Mouse (Mus musculus): ENCODE results near the gene Card9. TPM values are rescaled to one million over a fixed set of nuclear protein-coding genes. Genes with fewer than 3 reads are reported as not detected.

Gene Card9
- total RNA-seq, 2 experiments from 2014 or later: 1.3 to 1.9 TPM

DNA sequence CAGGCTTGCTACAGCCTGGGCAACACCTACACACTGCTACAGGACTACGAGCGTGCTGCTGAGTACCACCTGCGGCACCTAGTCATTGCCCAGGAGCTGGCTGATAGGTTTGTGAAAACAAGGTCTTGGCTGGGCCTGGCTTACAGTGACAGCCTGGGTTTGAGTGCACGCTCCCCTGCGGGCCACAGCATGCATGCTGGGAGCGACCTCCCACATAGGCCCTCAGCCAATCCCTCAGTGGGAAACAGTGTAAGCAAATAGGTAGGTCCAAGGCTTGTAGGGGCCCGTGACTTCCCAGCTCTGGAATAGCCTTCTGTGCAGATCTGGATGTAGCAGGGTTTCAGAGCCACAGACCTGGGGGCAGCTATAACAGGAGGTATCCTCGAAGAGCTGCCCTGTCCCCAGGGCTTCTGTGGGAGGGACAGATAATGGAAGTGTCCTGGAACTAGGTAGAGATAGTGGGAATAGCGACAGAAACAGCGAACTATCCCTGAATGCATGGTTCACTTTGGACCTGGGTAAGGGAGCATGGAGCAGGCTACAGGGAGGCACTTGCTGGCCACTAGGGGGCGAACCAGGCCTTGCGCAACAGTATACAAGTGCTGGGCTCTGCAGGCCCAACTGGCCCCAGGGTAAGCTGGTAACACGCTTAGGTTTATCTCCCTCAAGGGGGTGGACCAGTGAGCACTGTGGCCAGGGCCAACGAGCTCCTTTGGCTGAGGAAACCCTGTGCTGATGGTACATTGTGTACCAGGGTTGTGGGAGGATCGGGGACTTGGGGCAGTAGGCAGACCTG is 35.1 kb downstream of the Card9 start:
- peak; percentile 79 to 85 for DNase-seq

DNA sequence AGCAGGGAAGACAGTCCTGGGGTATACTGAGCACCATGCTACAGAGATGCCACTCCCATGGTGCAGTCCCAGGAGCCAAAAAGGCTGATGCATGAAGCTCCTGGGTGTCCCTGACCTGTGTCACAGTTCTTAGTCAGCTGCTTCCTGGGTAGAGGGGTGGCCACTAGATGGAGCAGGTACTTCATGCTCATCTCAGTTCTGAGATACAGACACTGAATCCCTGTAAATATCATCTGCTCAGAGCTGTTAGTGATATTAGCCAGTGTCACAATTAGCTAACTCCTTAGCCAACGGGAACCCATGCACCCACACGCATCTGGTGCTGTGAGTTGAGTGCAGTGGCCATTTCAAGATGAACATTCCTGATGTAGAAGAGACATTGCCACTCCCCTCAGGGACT is 35.8 kb downstream of the Card9 start:
- DNase-seq: peak; percentile 77 to 84

DNA sequence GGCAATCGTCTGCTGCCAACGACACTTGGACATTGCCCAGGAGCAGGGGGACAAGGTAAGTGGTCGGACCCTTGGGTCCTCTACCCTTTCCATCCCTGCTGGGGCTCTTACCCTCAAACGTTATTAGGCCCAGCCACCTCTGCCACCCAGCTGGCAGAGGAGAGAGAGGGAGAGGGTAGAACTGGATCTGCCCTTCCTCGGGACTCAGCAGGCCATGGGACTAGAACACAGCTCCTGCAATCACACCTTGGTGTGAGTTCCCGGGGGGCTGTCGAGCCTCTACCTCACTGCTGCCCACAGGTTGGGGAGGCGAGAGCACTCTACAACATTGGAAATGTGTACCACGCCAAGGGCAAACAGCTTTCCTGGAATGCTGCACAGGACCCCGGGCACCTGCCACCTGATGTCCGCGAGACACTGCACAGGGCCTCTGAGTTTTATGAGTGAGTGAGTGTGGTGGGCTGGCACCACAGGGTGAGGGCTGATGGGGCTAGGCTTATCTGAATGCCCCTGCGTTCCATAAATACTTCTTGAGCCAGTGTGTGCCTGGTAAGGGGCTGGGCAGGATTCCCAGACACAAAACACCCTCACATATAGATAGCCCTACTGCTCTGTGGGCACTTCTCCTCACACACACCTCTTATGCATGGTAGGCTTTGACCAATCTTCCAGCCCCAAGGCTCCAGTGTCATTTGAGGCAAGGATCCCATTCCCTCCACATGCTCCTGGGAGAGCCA is 37.0 kb downstream of the Card9 start:
- no peak for DNase-seq

DNA sequence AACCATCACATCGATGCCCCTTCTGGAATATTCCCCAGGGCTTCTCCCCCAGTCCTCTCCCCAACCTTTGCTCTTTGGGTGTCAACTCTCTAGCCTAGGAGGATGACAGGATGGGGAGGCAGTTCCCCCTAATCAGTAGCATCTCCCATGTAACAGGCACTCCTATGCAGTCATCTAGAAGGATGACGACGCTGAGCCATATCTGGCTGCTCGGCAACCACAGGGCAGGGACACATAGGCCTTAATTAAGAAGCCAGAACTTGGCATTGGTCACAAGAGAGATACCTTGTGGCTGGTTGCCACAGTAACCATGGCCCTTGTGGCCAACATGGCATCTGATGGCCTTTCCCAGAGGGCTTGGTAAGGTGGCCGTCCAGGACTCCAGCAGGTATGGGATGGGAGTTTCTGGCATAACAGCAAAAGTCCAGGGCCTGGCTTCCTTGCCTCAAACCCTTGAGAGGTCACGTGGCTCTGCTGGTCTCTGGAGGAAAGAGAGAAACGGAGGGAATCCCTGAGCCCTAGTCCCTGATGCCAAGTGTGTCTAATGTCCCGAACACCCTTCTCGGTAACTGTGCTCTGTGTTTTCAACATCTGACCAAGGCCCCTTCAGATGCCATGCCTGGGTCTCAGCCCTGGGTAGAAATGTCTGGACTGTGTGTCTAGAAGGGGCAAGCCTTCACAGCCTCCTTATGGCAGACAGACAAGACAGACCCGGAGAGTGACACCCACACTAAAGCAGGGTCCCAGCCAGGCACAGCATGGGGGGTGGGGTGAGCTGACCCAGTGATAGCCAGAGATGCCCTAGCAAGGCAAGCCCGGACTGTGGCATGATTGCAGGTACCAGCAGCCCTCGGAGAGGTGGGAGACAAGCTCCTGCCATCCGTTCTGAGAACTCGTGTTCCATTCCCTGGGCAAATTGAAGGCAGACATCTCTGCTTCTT is 40.2 kb downstream of the Card9 start:
- no peak for DNase-seq

DNA sequence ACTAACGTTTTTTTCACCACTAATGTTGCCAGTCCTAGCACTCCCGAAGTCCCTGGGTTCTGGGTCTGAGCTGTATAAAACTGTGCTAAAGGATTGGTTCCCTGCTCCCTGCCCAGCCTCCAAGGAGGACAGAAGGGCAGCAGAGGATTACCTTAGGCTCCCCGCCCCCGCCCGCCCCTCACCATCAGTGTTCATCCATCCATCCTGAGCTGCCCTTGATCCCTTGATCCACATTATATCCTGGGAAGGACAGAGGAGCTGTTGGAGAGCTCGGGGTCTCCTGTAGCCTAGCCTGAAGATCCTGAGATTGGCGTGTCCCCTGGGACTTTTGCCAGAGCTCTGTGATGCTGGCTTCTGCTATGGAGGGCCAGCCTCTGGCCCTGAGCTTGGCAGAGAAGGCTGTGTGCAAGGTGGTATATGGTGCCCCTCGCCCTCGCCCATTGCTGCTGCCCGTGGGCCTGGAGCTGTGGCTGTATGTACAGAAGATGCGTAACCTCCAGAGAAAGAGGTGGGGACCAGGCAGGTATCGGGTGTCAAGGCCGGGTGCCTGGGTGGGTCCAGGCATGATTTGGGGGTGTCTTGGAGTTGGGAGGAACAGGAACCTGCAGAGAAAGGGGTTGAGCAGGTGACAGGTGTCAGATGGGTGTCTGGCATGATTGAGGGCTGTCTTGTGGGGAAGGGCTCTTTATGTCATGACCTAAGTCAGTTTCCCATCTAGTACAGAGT is 41.0 kb downstream of the Card9 start:
- no peak for DNase-seq

DNA sequence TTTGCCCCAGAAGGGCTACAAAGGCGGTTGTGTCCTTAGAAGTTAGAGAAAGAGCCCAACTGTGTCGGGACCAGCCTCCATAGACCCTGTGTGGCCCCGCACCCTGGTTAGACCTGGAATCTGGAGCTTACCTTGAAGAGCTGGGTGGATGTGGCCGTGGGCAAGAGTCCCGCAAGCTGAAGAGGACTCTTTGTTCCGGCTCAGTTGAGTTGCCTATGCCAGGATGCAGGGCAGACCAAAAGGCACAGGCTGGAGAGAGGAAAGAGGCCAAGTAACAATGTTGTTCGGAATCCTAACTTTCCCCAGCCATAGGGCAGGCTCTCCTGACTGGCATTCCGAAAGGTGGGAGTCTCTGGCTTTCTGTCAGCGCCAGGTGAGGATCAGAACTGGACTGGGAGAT is 41.6 kb downstream of the Card9 start:
- no peak for DNase-seq

DNA sequence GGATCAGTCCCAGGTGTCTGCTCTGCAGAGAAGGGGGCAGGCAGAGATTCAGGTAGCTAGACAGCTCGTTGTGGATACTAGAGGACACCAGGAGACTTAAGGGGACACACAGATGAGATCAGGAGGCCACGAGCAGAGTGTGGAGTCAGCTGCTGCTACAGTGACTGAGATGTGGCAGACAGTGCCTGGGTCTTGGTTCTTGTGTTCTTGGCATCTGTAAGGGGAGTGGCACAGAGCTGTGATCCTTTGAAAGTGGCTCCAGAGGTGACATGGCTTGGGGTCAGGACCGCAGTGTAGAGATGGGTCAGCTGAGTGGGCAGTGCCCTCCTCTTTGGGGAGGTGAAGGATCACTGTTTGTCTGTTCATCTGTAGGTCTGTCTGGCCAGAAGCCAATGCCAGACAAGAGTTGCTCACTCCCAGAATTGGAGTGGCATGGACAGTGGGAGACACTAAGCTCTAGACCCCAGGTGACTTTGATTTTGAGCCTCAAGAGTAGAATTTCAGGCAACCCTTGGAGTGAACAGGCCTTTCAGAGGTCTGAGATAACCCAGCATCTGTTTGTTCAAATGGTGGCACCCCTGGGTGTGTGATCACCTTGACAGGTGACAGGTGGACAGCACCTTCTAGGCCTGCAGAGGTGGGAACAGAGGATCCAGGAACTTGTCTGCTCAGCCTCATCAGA is 42.6 kb downstream of the Card9 start:
- DNase-seq: no peak

DNA sequence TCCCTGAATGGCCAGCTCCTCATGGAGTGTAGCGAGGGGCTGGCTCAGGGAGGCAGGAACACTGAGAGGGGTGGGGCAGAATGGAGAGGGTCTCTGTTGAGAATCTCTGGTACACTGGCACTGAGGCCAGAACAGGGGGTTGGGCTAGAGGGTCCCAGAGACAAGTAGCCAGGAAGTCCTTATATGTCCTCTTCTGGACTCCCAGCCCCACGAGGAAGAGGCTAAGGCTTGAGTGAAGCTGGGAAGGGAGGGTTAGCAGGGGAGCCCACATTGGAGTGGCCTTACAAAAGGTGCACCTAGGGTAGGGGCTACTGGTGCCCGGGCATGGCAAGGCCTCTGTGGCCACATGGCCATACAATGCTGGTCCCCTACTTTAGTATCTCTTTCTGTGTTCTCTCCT is 43.3 kb downstream of the Card9 start:
- DNase-seq: no peak

DNA sequence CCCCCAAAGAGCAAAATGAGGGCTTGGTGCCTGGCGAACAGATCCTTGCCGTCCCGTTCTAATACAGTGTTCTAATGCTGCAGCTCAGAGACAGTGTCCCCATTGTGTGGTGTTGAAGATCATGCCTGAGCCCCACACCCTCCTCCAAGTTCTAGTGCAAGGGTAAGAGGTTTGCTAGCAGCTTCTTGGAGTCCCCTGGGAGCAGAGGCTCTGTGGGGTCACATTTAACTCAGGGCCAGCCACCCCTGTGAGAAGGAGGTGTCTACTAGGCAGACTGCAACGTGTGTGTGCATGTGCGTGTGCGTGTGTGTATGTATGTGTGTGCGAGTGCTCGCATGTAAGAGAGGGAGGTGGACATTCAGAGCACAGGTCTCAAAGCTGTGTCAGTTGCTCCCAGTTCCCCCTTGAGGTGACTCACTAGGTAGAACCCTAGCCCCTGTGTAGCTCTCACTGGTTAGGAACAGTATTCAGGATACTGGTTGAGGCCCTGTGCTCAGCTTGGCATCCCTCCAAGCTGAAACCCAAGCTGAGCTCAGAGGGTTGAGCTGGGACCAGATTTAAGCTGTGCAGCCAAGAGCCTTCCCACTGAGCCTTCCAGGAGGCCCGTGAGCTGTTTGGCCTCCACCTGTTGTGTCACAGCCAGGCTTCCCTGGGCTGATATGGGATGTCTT is 44.0 kb downstream of the Card9 start:
- DNase-seq: no peak

DNA sequence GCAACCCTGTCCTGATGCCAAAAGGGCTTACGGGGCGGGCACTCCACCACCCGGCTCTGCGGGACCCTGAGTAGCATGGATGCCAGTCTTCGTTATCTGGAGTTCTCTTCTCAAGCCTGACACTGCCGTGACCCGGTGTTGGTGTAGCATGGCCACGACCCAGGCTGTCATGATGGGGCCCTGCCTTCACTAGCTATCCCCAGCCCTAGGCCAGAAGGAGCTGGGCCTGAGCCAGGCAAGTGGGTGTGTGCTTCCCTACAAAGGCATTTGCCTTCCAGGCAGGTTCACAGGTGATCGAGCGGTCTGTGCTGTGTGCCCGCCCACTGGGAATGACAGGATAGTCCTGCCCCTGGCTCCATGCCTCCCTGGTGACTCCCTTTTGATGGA is 44.8 kb downstream of the Card9 start:
- peak; percentile 41 to 64 for DNase-seq

DNA sequence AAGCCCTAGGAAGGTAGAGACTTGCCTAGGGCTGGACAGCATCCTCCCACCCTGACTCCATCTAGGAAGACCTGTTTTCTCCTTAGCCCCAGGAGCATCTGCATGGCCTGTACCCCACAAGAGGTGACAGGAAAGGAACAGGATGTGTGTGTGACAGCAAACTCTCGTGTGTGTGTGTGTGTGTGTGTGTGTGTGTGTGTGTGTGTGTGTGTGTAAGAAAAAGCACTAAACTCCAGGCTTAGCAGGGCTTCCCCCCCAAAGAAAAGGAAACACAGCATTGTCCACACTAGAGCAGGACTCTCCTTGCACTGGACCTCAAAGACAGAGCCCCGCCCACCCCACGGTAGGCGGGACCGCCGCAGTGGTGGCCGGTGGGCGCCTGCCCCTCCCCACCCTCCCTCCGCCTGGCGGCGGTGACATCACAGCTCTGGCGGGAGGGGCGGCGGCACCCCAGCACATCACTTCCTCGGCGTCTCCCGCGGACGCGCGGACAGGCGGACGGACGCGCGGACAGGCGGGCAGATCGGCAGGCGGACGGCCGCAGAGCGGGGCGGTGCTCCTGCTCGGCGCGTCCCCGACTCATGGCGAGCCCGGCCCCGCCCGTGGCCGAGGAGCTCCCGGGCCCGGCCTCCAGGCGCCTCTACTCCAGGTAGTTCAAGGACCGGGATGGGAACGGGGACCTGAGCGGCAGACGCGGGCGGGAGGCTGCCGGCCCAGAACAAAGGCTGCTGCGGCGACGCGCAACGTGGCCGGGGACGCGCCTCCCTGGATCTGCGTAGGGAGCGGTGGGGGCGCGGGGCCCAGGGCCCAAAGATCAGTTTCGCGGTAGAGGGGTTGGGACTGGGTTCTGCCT is 45.4 kb downstream of the Card9 start, which contains the start of gene Gpsm1:
Gpsm1 (plus strand) TSS at position 444 of the 853 bp plus-strand sequence.
- peak; percentile 88 to 93 for DNase-seq

DNA sequence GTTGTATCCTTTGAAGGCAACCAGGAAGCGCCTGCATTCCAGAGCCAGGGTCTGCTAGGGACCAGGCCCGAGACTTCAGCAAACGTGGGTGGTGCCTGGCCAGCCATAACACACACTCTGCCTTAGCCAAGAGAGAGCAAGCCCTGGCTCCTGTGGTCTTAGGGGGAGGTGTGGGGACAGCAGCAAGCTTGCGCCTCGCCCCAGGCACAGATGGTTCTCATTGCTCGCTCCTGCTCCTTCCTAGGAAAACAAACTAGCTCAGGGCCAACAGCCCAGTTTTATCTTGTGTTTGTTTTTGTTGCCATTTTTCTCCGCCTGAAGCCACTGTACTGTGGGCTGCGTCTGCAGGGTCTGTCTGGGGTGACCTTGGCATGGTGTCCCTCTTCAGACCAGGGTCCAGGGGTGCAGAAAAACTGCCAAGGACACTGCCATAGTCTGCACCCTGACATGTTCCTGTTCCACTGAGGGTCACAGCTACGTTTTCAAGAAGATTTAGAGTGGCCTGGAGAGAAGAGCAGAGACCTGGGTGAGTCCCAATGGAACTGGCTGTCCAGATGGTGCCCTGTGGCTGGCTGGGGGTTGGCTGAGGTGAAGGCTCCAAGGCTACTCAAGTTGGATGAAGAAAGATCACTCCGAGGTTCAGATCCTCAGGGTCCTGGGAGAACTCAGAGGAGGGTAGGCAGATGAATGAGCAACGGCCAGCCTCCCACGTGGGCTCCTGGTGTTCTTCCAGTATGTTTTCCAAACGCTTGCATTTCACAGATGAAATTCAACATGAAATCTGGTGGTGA is 46.2 kb downstream of the Card9 start:
- DNase-seq: peak in 1 of 2 experiments; percentile 49

DNA sequence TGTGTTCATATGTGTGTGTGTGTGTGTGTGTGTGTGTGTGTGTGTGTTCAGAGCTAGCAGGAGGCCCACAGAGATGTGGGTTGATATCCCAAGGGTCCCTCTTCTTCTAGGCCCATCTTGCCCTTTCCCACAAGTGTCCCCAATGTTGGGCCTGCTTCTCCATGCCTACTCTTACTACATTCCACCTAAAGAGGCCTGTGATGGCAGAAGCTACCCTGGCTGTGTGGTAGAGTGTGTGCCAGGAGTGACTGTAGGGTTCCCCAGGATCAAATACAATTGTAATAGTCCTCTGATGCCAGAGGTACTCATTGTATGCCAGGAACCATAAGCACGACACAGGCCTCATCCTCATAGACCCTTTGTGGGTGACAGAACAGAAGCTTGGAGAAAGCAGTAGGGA is 47.3 kb downstream of the Card9 start:
- DNase-seq: no peak

DNA sequence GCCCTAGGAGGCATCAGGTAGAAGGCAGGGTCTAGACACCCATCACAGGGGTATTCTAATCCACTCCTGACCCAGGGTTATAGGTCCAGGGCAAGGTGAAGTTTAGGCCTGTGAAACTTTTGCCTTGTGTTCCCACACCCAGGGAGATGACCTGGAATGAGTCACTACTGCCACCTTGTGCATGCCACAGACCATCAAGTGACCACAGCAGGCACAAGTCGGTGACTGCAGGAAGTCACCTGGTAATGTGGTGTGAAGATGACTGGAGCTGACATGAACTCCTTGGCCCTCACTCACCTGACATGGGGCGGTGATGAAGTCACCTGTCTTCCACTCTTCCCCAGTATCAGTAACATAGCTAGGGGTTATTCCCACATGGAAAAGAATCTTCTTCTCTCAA is 47.9 kb downstream of the Card9 start:
- DNase-seq: no peak

DNA sequence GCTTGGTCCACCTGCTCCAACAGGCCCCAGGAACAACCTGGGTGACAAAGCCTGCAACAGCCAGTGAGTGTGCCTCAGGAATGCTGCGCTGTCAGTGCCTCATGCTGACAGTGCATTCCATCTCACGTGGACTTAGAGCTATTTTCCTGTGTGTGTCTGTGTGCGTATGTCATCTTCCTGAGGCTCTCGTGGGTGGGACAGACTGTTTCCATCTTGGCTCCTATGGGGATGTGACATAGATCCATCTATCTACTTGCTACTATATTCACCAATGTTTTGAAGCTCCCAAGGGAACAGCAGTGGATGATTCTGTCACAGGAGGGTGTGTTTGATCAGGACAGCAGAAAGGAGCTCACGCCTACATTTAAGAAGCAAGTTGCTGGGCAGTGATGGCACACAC is 48.8 kb downstream of the Card9 start:
- DNase-seq: no peak

DNA sequence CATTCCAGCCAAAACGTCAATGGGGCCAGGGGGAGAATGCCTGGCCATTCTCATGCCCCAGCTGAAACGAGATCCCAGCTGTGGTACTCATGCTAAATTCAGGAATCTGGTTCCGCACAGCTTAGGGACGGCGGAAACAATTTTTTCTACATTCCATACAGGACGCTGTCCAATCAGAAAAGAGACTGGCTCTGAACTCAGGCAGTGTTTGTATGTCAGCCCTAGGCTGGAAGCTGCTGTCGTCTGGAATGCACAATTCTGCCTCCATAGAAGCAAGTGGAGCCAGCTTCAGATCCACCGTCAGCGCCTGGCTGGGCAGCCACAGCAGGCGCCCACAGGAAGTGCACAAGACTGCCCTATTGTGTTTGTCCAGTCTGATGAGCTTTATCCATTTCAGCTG is 51.0 kb downstream of the Card9 start:
- DNase-seq: no peak

DNA sequence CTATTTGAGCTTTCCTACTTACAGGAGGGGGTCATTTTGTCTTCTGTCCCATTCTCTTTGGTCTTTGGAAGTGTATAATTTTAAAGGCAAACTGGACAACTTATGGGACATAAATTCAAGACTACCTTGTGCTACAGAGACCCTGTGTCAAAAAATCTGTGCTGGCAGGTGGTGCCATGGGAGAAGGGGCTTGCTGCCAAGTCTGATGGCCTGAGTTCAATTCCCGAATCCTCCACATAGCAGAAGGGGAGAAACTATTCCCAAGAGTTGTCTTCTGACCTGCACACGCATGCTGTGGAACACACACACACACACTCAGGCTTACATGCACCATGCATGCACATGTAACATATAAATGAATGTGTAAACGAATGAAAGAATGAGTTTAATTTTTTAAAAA is 54.0 kb downstream of the Card9 start:
- DNase-seq: no peak

DNA sequence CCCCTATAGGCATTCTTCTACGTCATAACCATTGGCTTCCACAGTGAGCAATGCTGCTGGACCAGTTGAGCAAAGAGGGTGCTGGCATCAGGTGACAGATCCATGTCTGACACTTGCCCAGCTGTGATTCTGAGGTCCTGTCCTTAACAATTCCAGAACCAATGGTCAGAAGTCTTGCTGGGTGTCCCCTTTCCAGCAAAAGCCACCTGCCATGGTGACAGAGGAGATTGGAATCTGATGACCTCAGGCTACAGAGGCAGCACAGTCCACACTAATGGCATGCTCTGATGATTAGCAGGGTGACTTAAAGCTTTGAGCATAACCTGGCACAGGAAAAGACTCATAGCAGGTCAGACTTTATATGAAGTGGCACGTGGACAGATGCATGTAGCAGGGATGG is 55.2 kb downstream of the Card9 start:
- no peak for DNase-seq

DNA sequence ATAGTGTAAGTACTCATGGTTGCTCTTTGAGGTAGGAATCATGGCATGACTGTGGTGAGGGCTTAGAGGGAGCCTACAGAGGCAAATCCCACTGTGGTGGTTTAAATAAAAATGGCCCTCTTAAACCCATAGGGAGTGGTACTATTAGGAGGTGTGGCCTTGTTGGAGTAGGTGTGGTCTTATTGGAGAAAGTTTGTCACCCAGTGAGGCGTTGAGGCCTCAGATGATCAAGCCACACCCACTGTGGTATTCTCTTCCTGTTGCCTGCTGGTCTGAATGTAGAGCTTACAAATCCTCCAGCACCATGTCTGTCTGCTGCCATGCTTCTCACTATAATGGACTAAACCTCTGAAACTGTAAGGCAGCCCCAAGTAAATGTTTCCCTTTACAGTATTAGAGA is 56.0 kb downstream of the Card9 start:
- DNase-seq: no peak

All from adrenal gland, postnatal 36 days (tissue).